Mouse (Mus musculus): ENCODE results near the gene Olfr204. TPM values are rescaled to one million over a fixed set of nuclear protein-coding genes. Genes with fewer than 3 reads are reported as not detected.
"Not testable (repeated sequence)": the region's sequence is repeated elsewhere in the genome, so short reads cannot be mapped to it uniquely, and the experiment has no call there.

Gene Olfr204
- 0.02 TPM in 1 of 2 replicates, not detected in the other for total RNA-seq (2015)
- not detected in 2 replicates for total RNA-seq (2017)

DNA sequence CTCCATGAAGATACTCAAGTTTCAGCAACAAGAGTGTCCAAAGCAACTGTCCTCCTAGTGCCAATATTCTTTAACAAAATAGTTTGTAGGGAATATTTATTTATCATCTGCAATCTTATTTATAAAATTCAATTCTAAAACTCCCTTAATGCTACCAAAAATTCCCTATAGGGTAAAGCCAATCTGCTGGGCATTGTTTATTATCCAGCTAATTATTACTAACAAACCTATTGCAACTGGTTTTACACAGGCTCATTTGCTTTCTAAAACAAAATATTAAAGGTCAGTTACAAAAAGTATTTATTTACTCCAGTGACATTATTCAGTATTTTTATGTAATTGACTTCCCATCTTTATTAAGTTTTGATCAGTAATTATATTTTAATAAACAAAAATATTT lies at the start of gene Olfr204:
Olfr204 (minus strand) TSS at position 101 of the 400 bp plus-strand sequence.
- ATAC-seq (replicated peaks; ENCODE audit: poor library complexity), result no peak

DNA sequence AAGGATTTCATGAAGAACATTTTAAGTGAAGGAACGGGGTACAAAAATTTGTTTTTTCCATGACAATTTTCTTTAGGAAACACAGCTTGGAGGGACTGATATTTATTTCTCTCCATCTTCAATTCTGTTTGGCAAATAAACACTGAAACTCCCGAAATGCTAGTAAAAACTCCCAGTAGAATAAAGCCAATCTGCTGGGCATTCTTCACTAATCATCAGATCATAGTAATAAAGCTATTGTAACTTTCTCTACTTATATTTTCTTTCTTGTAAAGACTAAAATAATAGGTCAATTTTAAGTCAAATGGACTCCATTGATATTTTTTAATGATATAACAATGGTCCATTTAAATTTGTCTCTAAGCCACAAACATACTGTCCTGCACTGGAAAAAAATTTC lies 45.8 kb upstream of the Olfr204 start, which contains the start of gene Olfr209:
Olfr209 (minus strand) TSS at position 101 of the 400 bp plus-strand sequence.
- ATAC-seq (replicated peaks; ENCODE audit: poor library complexity), result no peak

DNA sequence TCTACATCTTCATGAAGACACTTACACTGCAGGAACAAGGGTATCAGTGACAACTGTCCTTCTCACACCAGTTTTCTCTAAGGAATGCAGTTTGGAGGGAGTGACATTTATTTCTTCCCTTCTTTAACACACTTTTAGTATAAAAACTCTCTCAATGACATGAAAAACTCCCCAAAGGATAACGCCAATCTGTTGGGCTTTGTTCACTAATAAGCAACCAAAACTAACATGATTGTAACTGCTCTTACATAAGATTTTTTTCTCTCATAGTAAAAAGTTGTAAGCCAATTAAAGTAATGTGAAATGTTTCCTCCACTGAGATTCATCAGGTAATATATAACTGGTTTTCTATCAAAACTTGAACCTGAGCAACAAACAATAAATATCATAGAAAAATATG lies 31.1 kb upstream of the Olfr204 start, which contains the start of gene Olfr206:
Olfr206 (minus strand) TSS at position 101 of the 400 bp plus-strand sequence.
- ATAC-seq (replicated peaks; ENCODE audit: poor library complexity), result no peak

DNA sequence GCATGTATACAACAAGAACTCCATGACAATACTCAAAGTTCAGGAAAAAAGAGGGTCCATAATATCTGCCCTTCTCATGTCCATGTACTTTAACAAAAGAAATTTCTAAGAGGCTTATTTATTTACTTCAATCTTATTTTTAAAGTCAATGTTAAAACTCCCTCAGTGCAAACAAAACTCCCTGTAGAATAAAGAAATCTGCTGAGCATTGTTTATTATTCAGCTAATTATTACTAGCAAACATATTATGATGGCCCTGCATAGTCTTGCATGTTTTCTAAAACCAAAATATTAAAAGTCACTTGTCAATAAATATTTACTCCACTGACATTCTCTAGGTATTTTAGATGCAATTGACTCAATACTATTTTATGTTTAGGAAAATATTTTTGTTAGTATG lies 13.0 kb upstream of the Olfr204 start, which contains the start of gene Olfr205:
Olfr205 (minus strand) TSS at position 101 of the 400 bp plus-strand sequence.
- no peak for ATAC-seq (replicated peaks; ENCODE audit: poor library complexity)

DNA sequence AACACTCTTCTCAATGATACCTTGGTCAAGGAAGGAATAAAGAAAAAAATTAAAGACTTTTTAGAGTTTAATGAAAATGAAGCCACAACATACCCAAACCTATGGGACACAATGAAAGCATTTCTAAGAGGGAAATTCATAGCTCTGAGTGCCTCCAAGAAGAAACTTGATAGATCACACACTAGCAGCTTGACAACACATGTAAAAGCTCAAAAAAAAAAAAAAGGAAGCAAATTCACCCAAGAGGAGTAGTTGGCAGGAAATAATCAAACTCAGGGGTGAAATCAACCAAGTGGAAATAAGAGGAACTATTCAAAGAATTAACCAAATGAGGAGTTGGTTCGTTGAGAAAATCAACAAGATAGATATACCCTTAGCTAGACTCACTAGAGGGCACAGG lies 5.2 kb upstream of the Olfr204 start:
- not testable (repeated sequence) for ATAC-seq (replicated peaks; ENCODE audit: poor library complexity)

DNA sequence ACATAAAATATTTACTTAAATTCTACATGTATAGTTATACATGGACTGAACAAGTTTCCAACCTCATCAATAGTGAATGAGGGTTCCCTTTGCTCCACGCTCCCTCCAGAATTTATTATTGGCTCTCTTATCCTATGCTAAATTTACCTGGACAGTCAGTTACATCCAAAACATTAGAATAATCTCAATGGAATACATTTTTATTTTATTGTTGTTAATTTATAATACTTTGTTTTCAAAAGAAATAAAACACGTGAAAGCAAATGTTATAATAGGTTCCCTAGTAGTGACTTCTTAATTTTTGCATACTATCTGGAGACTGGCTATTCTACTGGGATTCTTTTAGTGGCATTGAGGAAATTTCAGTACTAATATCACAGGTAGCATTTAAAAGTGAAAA lies 19.5 kb downstream of the Olfr204 start, which contains the start of gene Olfr203:
Olfr203 (plus strand) TSS at position 301 of the 400 bp plus-strand sequence.
- ATAC-seq (replicated peaks; ENCODE audit: poor library complexity), result no peak

DNA sequence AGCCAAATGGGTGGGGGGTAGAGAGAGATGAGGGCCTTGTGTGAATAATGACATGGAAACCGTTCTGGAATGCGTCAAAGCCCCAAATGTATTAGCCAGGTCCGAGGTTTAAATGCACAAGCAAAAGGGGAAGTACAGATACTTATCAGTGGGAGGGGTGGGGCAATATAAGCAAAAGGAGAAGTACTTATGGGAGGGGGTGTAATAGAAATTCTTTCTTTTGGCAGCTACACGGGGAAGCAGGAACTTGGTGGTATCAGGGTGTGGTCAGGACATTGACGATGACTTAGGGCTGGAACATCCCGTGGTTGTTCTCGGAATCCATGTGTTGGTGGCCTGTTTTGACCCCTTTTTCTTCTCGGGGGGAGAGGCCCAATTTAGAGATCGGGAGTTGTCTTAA lies 30.5 kb downstream of the Olfr204 start:
- not testable (repeated sequence) for ATAC-seq (replicated peaks; ENCODE audit: poor library complexity)

DNA sequence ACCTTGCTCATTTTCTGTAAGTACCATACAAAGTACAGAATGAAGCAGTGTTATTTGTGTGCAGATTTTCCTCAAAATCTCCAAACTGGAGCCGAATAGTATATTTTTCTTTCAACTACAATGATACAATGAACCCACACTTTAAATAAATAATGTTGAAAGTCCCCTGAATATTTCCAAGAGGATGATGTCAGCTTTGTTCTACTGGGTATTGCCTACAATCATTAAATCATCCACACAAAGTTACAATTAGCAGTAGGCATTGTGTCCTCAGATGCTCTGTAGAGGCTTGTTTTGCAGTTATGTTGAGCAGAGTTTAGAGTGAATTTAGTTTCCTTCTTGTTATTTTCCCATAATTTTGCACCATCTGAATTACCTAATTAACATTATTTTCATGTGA lies 31.4 kb downstream of the Olfr204 start, which contains the start of gene Olfr202:
Olfr202 (minus strand) TSS at position 101 of the 400 bp plus-strand sequence.
- ATAC-seq (replicated peaks; ENCODE audit: poor library complexity), result no peak

DNA sequence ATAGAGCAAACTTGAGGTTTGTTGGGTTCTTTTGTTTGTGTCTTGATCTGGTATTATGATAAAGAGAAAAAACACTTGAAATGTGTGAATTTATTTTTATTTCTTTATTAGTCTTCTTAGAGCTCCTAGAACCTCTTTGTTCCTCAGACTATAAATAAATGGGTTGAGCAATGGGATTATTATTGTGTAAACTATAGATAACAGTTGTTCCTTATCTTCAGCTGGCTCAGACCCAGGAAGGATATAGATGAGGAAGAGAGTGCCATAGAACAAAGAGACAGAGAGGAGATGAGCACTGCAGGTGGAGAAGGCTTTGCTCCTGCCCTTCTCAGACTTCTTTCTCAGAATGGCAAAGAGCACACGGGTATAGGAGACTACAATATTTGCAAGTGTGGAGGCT lies 34.6 kb downstream of the Olfr204 start:
- ATAC-seq (replicated peaks; ENCODE audit: poor library complexity), result no peak

DNA sequence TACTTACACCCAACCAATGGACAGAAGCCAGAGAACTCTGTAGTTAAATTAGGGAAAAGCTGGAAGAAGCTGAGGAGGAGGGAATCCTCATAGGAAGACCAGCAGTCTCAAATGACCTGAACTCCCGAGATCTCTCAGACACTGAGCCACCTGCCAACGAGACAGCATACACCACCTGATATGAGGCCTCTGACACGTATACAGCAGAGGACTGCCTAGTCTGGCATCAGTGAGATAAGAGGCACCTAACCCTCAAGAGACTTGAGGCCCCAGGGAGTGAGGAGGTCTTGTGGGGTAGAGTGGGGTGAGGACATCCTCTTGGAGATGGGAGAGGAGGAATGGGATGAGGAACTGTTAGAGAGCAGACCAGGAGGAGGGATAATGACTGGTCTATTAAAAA lies 37.5 kb downstream of the Olfr204 start:
- no peak for ATAC-seq (replicated peaks; ENCODE audit: poor library complexity)

DNA sequence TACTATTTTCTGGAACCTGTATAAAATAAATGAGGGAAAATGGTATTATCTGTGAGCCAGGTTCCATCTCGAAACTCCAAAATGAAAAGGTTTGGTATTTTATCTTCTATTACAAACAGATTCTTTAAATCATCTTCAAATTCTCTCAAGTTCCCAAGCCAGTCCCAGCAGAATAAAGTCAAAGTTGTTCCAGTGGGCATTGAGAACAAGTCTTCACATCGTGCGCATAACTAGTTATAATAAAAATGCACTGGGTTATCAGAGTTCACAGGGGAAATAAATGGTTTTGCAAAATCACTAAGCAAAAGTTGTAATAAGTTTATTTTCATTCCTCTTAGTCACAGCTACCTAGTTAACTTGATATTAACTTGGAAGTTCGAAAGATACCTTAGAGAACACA lies 45.5 kb downstream of the Olfr204 start, which contains the start of gene Olfr201:
Olfr201 (minus strand) TSS at position 101 of the 400 bp plus-strand sequence.
- ATAC-seq (replicated peaks; ENCODE audit: poor library complexity), result not testable (repeated sequence)

DNA sequence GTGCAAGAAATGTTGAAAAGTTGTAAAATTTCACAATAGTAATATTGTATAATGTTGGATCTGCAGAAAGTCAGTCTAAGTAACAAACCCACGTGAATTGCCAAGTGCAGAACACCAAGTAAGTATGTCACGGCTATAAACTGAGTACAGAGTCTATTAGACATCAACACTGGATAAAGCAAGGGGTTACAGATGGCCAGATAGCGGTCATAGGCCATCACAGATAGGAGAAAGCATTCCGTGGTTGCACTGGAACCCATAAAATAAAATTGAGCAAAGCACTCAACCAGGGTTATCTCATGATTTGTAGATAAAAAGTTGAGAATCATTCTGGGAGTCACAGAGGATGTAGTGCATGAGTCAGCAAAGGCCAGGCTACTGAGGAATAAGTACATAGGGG lies 49.0 kb downstream of the Olfr204 start:
- ATAC-seq (replicated peaks; ENCODE audit: poor library complexity), result not testable (repeated sequence)

Other genes with a start within 250 kb of the Olfr204 start
- not detected in 2 replicates for gene Olfr190, start 240.2 kb downstream of the Olfr204 start, total RNA-seq (2015)
- gene Olfr190, start 240.2 kb downstream of the Olfr204 start, total RNA-seq (2017), result not detected in 2 replicates
- not detected in 2 replicates for gene Olfr191, start 228.4 kb downstream of the Olfr204 start, total RNA-seq (2015)
- gene Olfr191, start 228.4 kb downstream of the Olfr204 start, total RNA-seq (2017), result not detected in 2 replicates
- not detected in 2 replicates for gene Olfr193, start 206.4 kb downstream of the Olfr204 start, total RNA-seq (2015)
- not detected in 2 replicates for gene Olfr193, start 206.4 kb downstream of the Olfr204 start, total RNA-seq (2017)
- not detected in 2 replicates for gene Olfr194, start 197.2 kb downstream of the Olfr204 start, total RNA-seq (2015)
- gene Olfr194, start 197.2 kb downstream of the Olfr204 start, total RNA-seq (2017), result not detected in 2 replicates
- not detected in 2 replicates for gene Olfr195, start 171.2 kb downstream of the Olfr204 start, total RNA-seq (2015)
- gene Olfr195, start 171.2 kb downstream of the Olfr204 start, total RNA-seq (2017), result not detected in 2 replicates
- gene Olfr196, start 147.8 kb downstream of the Olfr204 start, total RNA-seq (2015), result not detected in 2 replicates
- gene Olfr196, start 147.8 kb downstream of the Olfr204 start, total RNA-seq (2017), result not detected in 2 replicates
- gene Olfr198, start 114.7 kb downstream of the Olfr204 start, total RNA-seq (2015), result not detected in 2 replicates
- gene Olfr198, start 114.7 kb downstream of the Olfr204 start, total RNA-seq (2017), result not detected in 2 replicates
- not detected in 2 replicates for gene Olfr199, start 98.5 kb downstream of the Olfr204 start, total RNA-seq (2015)
- not detected in 2 replicates for gene Olfr199, start 98.5 kb downstream of the Olfr204 start, total RNA-seq (2017)
- gene Olfr201, start 45.6 kb downstream of the Olfr204 start, total RNA-seq (2015), result not detected in 2 replicates
- not detected in 2 replicates for gene Olfr201, start 45.6 kb downstream of the Olfr204 start, total RNA-seq (2017)
- not detected in 2 replicates for gene Olfr202, start 31.5 kb downstream of the Olfr204 start, total RNA-seq (2015)
- not detected in 2 replicates for gene Olfr202, start 31.5 kb downstream of the Olfr204 start, total RNA-seq (2017)
- not detected in 2 replicates for gene Olfr203, start 19.4 kb downstream of the Olfr204 start, total RNA-seq (2015)
- gene Olfr203, start 19.4 kb downstream of the Olfr204 start, total RNA-seq (2017), result not detected in 2 replicates
- not detected in 2 replicates for gene Olfr205, start 12.9 kb upstream of the Olfr204 start, total RNA-seq (2015)
- not detected in 2 replicates for gene Olfr205, start 12.9 kb upstream of the Olfr204 start, total RNA-seq (2017)
- gene Olfr206, start 31.0 kb upstream of the Olfr204 start, total RNA-seq (2015), result not detected in 2 replicates
- not detected in 2 replicates for gene Olfr206, start 31.0 kb upstream of the Olfr204 start, total RNA-seq (2017)
- gene Olfr209, start 45.7 kb upstream of the Olfr204 start, total RNA-seq (2015), result not detected in 2 replicates
- gene Olfr209, start 45.7 kb upstream of the Olfr204 start, total RNA-seq (2017), result not detected in 2 replicates
- not detected in 2 replicates for gene Gabrr3, start 89.1 kb upstream of the Olfr204 start, total RNA-seq (2015)
- not detected in 2 replicates for gene Gabrr3, start 89.1 kb upstream of the Olfr204 start, total RNA-seq (2017)
- gene Riox2, start 153.5 kb upstream of the Olfr204 start, total RNA-seq (2015), result 38.3 and 49.5 TPM in 2 replicates
- gene Riox2, start 153.5 kb upstream of the Olfr204 start, total RNA-seq (2017), result 50.7 and 70.6 TPM in 2 replicates

Data from megakaryocyte progenitor cell, adult 5-6 weeks (primary cell).